Mouse (Mus musculus) embryonic fibroblast, embryonic 13.5 days (primary cell): ENCODE data around the gene Rtn1.

Source experiments
- CTCF ChIP-seq: IDR thresholded peaks from 2 replicates; pipeline ENCODE4 v1.5.1; 2011; ENCODE audit warnings: mild to moderate bottlenecking, control low read depth, low read length, moderate library complexity, borderline replicate concordance; ENCODE audit not compliant: insufficient read depth
- POLR2A ChIP-seq: IDR thresholded peaks from 2 replicates; pipeline ENCODE4 v1.6.1; 2011; ENCODE audit warnings: low read depth, mild to moderate bottlenecking, control low read depth, low read length, moderate library complexity

- TF ChIP-seq CTCF (no peak), POLR2A (no peak)
These were observed 60.3 kb downstream of the Rtn1 start for GRCm38 (mm10) chr12:72348508-72348907.
